Mouse (Mus musculus) hindbrain, postnatal 0 days (tissue): ENCODE results near the gene Gm5678. TPM values are rescaled to one million over a fixed set of nuclear protein-coding genes. Genes with fewer than 3 reads are reported as not detected.

Experiments used
- ATAC-seq: fragments of 200-750 bp; cut with Nextera tagmentation; 2 replicates; pipeline ENCODE4 v1.8.0; 2017; ENCODE audit warnings: mild to moderate bottlenecking, moderate TSS enrichment, moderate library complexity
- DNase-seq: peaks from one replicate; pipeline ENCODE4 v3.0.0-alpha.2; 2015; ENCODE audit warnings: low spot score
- H3K27ac ChIP-seq: fragments of 300-500 bp; sonication (generic); 2 replicates; pipeline ENCODE4 v1.5.1; 2014; ENCODE audit warnings: mild to moderate bottlenecking
- H3K27me3 ChIP-seq: fragments of 300-500 bp; sonication (generic); 2 replicates; pipeline ENCODE4 v1.6.1; 2014; ENCODE audit warnings: low read length, mixed read lengths; ENCODE audit not compliant: insufficient read depth
- H3K36me3 ChIP-seq: fragments of 300-500 bp; sonication (generic); 2 replicates; pipeline ENCODE4 v1.6.1; 2014; ENCODE audit warnings: low read length, mixed read lengths; ENCODE audit not compliant: insufficient read depth
- H3K4me1 ChIP-seq: fragments of 300-500 bp; sonication (generic); 2 replicates; pipeline ENCODE4 v1.6.1; 2014; ENCODE audit warnings: antibody characterized with exemption, low read length, mixed read lengths; ENCODE audit not compliant: insufficient read depth
- H3K4me2 ChIP-seq: fragments of 300-500 bp; sonication (generic); 2 replicates; pipeline ENCODE4 v1.6.1; 2014; ENCODE audit warnings: low read depth, mild to moderate bottlenecking, low read length, moderate library complexity, mixed read lengths
- H3K4me3 ChIP-seq: fragments of 300-500 bp; sonication (generic); 2 replicates; pipeline ENCODE4 v1.5.1; 2014; ENCODE audit warnings: low read length
- H3K9ac ChIP-seq: fragments of 300-500 bp; sonication (generic); replicated peaks from 2 replicates; pipeline ENCODE4 v1.6.1; 2014; ENCODE audit warnings: mild to moderate bottlenecking, low read length, moderate library complexity, mixed read lengths
- H3K9me3 ChIP-seq: fragments of 300-500 bp; sonication (generic); 2 replicates; pipeline ENCODE4 v1.6.1; 2016; ENCODE audit warnings: low read length, mixed read lengths
- CTCF ChIP-seq: IDR thresholded peaks from 2 replicates; pipeline ENCODE4 v1.5.1; 2016; ENCODE audit warnings: antibody characterized with exemption, control low read depth, low read depth
- WGBS: fragments of 180-500 bp; shearing (Covaris S2); extraction: QIAGEN DNeasy Blood & Tissue Kit; methylation state at CpG from one replicate; pipeline ENCODE4 v1.1.7; 2014; 5-methylcytosine and 5-hydroxymethylcytosine counted together
- polyA plus RNA-seq: library from polyadenylated mRNA; unstranded; fragments of >200 nt; fragmentation: Nextera tagmentation; extraction: Ambion mirVana; gene quantifications from 2 replicates; pipeline ENCODE4 v1.2.1, GENCODE M21; 2015
- total RNA-seq: library from RNA; depleted of rRNA; stranded (reverse); fragments of >200 nt; gene quantifications from 2 replicates; pipeline ENCODE4 v1.2.3, GENCODE M21; 2014

Gm5678 gene
- total and polyA plus RNA-seq, 2 experiments from 2014 or later, result not detected

DNA sequence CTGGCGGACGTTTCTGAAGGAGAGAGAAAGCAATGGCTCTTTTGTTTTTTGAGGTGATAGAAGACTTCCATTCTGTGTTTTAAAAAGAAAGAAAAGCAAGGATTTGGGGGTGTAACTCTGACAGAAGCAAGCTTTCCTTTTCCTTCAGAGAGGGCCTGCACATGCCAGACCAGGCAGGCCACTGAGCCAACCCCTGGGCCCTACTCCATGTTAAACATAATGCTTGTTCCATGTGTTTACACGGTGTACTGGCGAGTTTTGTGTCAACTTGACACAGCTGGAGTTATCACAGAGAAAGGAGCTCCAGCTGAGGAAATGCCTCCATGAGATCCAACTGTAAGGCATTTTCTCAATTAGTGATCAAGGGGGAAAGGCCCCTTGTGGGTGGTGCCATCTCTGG, 39.6 kb upstream of the Gm5678 start:
- TF ChIP-seq CTCF, result no peak
- H3K9me3 ChIP-seq, result no peaks in the 10 kb centered on the region
- no peak overlapping the region for H3K27ac ChIP-seq
- peaks cover 19% of the 10 kb centered on the region; the same call in 1 of the 2 replicates for H3K36me3 ChIP-seq
- no peaks in the 10 kb centered on the region for H3K4me1 ChIP-seq
- no peak overlapping the region for H3K4me2 ChIP-seq
- ATAC-seq, result no peak
- DNase-seq, result no peak
- no peak overlapping the region for H3K9ac ChIP-seq
- 52% methylated on average over 4 of the region's 4 CpGs for WGBS
- no peaks in the 10 kb centered on the region for H3K27me3 ChIP-seq
- no peak overlapping the region for H3K4me3 ChIP-seq

DNA sequence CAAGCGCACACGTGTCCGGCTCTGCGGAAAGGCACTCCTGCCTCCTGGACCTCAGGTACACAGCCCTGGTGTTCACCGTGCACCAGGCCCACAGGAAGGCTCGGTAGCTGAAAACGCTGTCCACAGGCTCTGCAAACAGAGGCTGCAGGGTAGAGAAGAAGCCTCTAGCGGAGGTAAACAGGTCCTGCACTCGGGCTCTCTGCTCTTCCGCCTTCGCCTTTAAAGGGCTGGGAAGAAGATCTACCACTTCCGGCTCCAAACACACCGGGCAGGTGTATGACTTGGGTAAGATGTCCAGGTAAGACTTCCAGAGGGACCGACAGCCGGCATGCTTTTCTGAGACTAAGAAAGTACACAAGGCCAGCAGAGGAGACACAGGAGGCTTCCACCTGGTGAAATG, 37.0 kb upstream of the Gm5678 start:
- Histone ChIP-seq H3K4me1 (no peaks in the 10 kb centered on the region), H3K27me3 (no peaks in the 10 kb centered on the region), H3K36me3 (peaks cover 16% of the 10 kb centered on the region; the same call in 1 of the 2 replicates), H3K9me3 (no peaks in the 10 kb centered on the region), H3K4me2 (no peak overlapping the region), H3K4me3 (no peak overlapping the region), H3K27ac (no peak overlapping the region), H3K9ac (no peak overlapping the region)
- ATAC-seq, result no peak
- no peak for DNase-seq
- WGBS, result 97% methylated on average over 15 of the region's 15 CpGs
- no peak for TF ChIP-seq CTCF

DNA sequence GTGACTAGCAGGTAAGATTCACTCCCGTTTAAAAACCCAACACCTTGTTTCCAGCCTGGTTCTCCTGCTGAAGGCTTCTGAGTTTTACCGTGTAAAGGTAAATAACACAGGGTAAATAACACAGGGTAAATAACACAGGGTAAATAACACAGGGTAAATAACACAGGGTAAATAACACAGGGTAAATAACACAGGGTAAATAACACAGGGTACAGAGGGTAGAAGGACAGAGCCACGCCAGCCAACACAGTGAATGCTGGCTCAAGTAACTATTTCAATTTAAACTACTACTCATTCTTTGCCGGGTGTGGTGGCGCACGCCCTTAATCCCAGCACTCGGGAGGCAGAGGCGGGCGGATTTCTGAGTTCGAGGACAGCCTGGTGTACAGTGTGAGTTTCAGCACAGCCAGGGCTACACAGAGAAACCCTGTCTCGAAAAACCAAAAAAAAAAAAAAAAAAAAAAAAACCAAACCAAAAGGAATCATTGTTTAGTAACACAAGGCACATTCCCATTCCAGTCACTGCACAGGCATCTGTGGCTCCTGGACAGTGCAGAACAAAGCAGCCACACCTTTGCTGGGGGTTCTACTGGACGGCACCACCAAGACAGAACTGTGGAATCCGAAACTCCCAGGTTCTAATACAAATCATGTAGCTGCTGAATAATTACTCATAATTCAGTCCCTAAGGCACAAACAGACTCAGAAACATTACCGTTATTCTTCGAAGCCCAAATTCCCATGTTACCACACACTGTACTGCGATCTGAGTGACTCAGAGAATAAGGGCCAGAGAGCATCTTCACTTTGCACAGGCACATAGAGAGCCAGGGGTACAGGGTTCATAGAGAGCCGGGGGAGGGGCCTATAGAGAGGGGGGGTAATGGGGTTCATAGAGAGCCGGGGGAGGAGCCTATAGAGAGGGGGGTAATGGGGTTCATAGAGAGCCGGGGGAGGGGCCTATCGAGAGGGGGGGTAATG, 36.2 kb upstream of the Gm5678 start:
- no peak overlapping the region for H3K4me3 ChIP-seq
- ATAC-seq (no peak), DNase-seq (no peak)
- H3K4me2 ChIP-seq, result no peak overlapping the region
- H3K27ac ChIP-seq, result no peak overlapping the region
- TF ChIP-seq CTCF, result no peak
- no peaks in the 10 kb centered on the region for H3K4me1 ChIP-seq
- peaks cover 16% of the 10 kb centered on the region for H3K36me3 ChIP-seq
- H3K9ac ChIP-seq, result no peak overlapping the region
- no peaks in the 10 kb centered on the region for H3K27me3 ChIP-seq
- WGBS, result 92% methylated on average over 20 of the region's 20 CpGs
- no peaks in the 10 kb centered on the region for H3K9me3 ChIP-seq

DNA sequence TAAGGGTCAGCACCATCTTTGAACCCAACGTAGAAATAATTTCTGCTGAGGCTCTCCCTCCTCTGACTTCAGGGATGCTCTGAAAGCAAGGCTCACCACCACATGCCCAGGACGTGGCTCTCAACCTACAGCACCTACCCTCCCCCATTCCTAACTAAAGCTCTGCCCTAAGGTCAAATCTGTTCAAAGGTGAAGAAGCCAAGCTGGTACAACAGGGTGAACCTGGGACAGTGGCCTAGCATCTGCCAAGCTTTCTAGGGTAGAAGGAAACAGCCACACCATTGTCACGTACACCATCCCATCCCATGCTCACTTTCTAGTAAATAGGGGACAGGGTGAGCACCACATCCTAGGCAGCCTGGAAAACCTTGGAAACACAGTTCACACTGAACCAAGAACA, 35.2 kb upstream of the Gm5678 start:
- Histone ChIP-seq H3K9ac (no peak overlapping the region), H3K4me1 (no peaks in the 10 kb centered on the region), H3K27me3 (no peaks in the 10 kb centered on the region), H3K9me3 (no peaks in the 10 kb centered on the region), H3K4me2 (no peak overlapping the region), H3K4me3 (no peak overlapping the region), H3K36me3 (peaks cover 12% of the 10 kb centered on the region), H3K27ac (no peak overlapping the region)
- no peak for DNase-seq
- ATAC-seq, result no peak
- TF ChIP-seq CTCF, result no peak
- WGBS, result 93% methylated on average over 3 of the region's 3 CpGs

DNA sequence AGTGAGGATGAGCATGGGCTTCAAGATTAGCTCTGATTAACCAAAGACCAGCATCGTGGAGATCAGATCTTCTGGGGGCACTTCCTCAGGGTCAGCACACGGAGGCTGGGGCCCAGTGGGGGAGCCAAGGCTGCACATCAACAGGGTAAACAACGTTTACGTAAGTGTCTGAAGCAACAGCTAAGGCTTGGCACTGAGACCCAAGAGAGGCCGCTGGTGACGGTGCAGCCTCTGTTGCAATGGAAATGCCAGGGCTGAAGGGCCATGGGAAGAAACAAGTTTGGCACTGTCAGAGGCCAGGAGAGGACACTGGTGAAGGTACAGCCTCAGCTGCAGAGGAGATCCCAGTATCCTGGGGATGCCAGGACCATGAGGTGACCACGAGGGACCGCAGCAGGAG, 34.5 kb upstream of the Gm5678 start:
- H3K9me3 ChIP-seq, result no peaks in the 10 kb centered on the region
- no peaks in the 10 kb centered on the region for H3K4me1 ChIP-seq
- H3K36me3 ChIP-seq, result peaks cover 13% of the 10 kb centered on the region
- H3K4me3 ChIP-seq, result no peak overlapping the region
- no peak overlapping the region for H3K4me2 ChIP-seq
- DNase-seq (no peak), ATAC-seq (no peak)
- H3K27ac ChIP-seq, result no peak overlapping the region
- no peak overlapping the region for H3K9ac ChIP-seq
- WGBS, result 89% methylated on average over 8 of the region's 8 CpGs
- no peaks in the 10 kb centered on the region for H3K27me3 ChIP-seq
- no peak for TF ChIP-seq CTCF

DNA sequence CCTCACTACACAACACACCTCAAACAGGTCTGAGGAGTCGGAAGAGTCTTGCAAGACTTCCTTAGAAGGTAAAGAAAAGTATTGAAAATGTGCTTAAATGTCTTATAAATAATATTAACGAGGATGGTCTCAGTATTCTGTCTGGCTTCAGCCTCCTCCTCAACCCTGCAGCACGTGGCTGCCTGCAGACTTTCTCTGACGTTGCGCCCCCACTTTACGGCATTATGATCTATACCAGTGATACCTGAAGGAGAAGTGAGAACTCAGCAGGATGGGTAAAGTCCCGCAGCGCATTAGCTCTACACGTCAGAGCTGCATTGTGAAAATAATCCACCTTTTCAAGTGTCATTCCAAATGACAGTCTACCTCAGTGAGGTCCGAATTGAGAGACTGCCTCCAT, 33.4 kb upstream of the Gm5678 start:
- Histone ChIP-seq H3K27ac (no peak overlapping the region), H3K4me3 (no peak overlapping the region), H3K9me3 (no peaks in the 10 kb centered on the region), H3K4me2 (no peak overlapping the region), H3K36me3 (peaks cover 16% of the 10 kb centered on the region), H3K27me3 (no peaks in the 10 kb centered on the region), H3K9ac (no peak overlapping the region), H3K4me1 (no peaks in the 10 kb centered on the region)
- DNase-seq (no peak), ATAC-seq (no peak)
- no peak for TF ChIP-seq CTCF
- 95% methylated on average over 10 of the region's 10 CpGs for WGBS

DNA sequence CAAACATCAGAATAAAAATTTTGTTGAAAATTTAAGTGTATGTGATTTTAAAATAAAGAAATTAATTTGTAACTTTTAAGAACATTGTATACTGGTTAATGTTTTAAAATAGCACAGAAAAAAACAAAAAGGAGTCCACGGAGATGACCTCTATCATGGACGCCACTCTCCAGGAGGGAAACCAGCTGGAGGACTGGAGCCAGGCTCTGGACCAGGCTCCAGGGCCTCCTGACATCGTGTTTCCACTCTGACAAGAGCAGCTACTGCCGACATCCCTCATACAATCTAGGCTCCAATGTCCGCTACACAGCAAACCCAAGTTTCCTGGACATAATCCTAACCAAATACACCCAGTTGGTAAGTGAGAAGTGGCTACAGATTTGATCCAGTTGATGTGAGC, 32.1 kb upstream of the Gm5678 start:
- DNase-seq (no peak), ATAC-seq (no peak)
- no peaks in the 10 kb centered on the region for H3K4me1 ChIP-seq
- WGBS, result 86% methylated on average over 5 of the region's 5 CpGs
- TF ChIP-seq CTCF, result no peak
- no peak overlapping the region for H3K4me3 ChIP-seq
- no peaks in the 10 kb centered on the region for H3K27me3 ChIP-seq
- H3K9ac ChIP-seq, result no peak overlapping the region
- H3K27ac ChIP-seq, result no peak overlapping the region
- H3K4me2 ChIP-seq, result no peak overlapping the region
- H3K9me3 ChIP-seq, result no peaks in the 10 kb centered on the region
- H3K36me3 ChIP-seq, result peaks cover 9% of the 10 kb centered on the region
